Mouse (Mus musculus): Measurements from ENCODE around the gene Pou3f4.
A peak's percentile ranks its signal among the peaks of the same experiment; 100 is the strongest.
"Not testable (repeated sequence)": the region's sequence is repeated elsewhere in the genome, so short reads cannot be mapped to it uniquely, and the experiment has no call there.

Pou3f4 gene

DNA sequence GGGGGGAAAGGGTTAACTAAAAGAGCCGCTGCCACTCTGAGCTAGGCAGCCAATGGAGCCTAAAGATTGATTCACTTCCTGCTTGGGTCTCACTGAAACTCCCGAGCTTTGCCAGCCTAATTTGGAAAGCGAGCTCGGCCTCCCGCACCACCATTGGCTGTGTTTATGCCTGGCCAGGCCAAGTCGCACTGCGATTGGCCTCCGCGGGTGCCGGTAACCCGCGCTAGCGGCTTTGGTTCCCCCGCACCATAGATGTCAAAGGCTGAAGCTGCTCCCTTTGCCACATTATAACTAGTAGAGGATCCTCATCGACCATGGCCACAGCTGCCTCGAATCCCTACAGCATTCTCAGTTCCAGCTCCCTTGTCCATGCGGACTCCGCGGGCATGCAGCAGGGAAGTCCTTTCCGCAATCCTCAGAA is at the start of gene Pou3f4:
Gene Pou3f4, plus strand, starts transcription at position 130 of the 421 bp plus-strand sequence.
- DNase-seq (ENCODE audit: low read depth, low spot score): peak; percentile 4

DNA sequence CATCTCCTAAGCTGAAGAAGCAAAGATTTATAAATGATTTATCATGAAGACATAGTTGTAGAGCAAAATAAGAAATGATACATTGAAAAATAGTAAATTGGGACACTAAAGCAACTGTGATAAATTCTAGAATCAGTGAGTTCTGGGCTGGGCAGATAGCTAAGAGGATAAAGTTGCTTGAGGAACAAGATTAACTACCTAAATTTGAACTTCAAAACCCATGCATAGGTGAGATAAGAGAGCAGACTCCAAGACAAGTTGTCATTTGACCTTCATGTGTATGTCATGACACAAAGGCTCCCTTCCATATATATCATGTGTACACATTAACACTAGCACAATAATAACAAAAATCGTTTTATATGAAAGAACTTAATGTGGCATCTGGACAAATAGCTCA is 48.1 kb upstream of the Pou3f4 start:
- DNase-seq (ENCODE audit: low read depth, low spot score): no peak

DNA sequence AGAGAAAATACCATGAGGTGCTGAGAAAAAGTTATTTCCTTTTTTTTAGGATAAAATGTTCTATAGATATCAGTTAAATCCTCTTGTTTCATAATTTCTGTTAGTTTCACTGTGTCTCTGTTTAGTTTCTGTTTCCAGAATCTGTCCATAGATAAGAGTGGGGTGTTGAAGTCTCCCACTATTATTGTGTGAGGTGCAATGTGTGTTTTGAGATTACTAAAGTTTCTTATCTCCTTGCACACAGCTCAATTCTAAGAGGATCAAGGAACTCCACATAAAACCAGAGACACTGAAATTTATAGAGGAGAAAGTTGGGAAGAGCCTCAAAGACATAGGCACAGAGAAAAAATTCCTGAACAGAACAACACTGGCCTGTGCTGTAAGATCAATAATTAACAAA is 39.3 kb upstream of the Pou3f4 start:
- DNase-seq (ENCODE audit: low read depth, low spot score): not testable (repeated sequence)

GRCm38 (mm10) chrX:110802502-110802901 is 11.6 kb upstream of the Pou3f4 start:
- DNase-seq (ENCODE audit: low read depth, low spot score): no peak

DNA sequence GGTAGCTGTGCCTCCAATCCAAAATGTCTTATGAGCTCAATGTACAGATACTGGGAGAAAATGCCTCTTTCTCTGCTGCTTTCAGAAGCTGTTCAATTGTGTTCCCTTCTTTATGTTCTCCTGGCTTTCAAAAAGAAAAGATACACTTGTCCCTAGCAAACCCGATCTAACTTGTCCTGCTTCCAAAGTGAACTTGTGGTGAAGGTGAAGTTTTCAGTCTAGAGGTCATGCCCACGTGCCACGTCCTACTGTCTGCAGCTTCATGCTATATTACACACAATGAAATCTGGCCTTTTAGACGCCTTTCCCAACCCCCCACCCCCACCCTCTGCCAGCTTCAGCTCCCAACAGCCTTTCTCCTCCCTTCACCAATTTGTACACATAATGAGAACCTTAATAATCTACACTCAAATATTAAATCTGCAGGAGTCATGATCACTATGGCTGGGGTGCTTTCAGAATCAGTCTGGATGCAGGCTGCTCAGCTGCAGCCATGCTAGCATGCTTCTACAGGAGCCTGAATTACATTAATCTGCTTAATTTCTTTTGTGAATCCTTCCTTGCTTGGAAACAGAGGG is 4.0 kb upstream of the Pou3f4 start:
- DNase-seq (ENCODE audit: low read depth, low spot score): no peak

- DNase-seq (ENCODE audit: low read depth, low spot score): no peak
Measured at GRCm38 (mm10) chrX:110810753-110811506, 3.1 kb upstream of the Pou3f4 start.

DNA sequence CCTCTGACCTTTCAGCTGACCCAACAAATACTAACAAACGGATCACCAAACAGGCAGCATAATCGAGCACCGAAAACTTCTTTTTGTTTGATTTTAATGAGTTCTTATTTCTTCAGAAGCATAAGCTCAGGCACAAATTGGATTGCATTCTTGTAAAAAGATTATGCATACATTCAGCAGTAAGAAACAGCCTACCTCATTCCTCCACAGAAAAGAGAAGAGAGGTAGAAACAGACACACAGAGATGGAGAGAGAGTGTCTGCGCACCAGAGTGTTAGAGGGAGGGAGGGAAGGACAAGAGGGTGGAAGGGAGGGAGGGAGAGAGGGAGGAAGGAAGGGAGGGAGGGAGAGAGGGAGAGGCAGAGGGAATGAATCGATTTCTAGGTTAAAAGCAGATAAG is 2.0 kb upstream of the Pou3f4 start:
- no peak for DNase-seq (ENCODE audit: low read depth, low spot score)

DNA sequence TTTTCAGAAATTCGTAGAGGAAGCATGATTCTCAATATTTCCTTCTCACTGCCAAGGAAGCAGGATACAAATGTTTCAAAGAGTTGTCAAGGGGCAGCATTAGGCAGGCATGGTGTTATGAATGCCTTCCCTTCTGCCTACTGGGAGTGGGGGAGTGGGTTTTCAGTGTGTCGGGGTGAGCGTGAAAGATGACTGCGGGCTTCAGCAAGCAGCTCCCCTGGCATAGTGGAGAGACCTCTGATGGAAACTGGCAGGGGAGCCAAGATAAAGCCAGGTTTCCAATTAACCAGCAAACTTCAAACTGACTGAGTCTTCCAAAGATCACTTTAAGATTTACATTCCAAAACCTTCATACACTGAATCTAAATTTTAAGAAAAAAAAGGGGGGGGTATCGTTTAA is 679 bp upstream of the Pou3f4 start:
- DNase-seq (ENCODE audit: low read depth, low spot score): no peak

GRCm38 (mm10) chrX:110814592-110815548 is 790 bp downstream of the Pou3f4 start:
- no peak for DNase-seq (ENCODE audit: low read depth, low spot score)

GRCm38 (mm10) chrX:110815549-110815930 is 1.5 kb downstream of the Pou3f4 start:
- no peak for DNase-seq (ENCODE audit: low read depth, low spot score)

- no peak for DNase-seq (ENCODE audit: low read depth, low spot score)
Measured at GRCm38 (mm10) chrX:110816609-110817008, 2.5 kb downstream of the Pou3f4 start.

DNA sequence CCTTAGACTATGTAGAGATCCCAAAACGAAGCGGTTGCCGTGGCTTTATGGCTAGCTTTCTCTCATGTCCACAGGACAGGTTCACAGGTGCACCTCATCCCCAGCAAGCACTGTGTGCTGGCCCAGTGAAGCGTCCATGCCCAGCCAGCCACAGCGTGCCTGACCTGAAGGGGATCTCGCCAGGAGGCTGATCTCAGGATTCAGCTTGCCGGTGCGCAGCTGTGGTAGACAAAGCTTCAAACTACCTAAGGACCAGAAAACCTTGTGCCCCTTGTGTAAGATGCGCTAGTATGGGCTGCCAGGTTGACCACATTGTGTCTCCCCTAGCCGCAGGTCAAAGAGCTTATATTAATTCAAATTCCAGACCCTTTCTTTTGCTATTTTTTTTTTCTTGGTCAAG is 3.1 kb downstream of the Pou3f4 start:
- no peak for DNase-seq (ENCODE audit: low read depth, low spot score)

GRCm38 (mm10) chrX:110837450-110837849 is 23.4 kb downstream of the Pou3f4 start:
- no peak for DNase-seq (ENCODE audit: low read depth, low spot score)

DNA sequence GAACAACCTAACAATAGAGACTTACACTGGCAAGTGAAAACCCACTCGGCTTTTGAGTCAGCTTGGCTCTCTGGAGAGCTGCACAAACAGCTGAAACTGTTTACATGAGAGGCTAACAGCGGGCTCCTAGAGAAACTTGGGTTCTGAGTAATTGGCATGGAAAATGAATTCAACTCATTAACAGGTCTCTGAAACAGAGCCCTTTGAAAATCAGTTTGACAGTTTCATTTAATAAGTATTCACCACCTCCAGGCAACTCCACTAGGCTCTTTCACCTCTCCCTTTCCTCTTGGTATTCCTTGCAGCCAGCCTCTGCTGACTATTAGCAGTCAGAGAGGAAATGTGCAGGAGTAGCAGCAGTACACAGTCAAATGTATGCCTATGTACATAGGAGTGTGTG is 37.2 kb downstream of the Pou3f4 start:
- no peak for DNase-seq (ENCODE audit: low read depth, low spot score)
